Mouse (Mus musculus) cerebellum, postnatal 4 days (tissue): ENCODE measurements at regions not wholly inside any gene's neighbourhood (a gene's known extent, or its start where the extent isn't known, plus 50 kb on each side); places are given as distances from the start of the nearest gene placed in this dataset.

Experiments used
- DNase-seq, 2 experiments: peaks; one replicate each; pipeline ENCODE4 v3.0.0; 2022; ENCODE audit warnings: low spot score in 2 of 2, mixed read lengths in 1 of 2

- no peak for DNase-seq
Measured at GRCm38 (mm10) chr8:84336376-84336775, 51.9 kb upstream of the Cacna1a start.

GRCm38 (mm10) chr8:84334333-84334732, 53.9 kb upstream of the Cacna1a start:
- DNase-seq, result peak in 1 of 2 experiments; percentile 63

DNA sequence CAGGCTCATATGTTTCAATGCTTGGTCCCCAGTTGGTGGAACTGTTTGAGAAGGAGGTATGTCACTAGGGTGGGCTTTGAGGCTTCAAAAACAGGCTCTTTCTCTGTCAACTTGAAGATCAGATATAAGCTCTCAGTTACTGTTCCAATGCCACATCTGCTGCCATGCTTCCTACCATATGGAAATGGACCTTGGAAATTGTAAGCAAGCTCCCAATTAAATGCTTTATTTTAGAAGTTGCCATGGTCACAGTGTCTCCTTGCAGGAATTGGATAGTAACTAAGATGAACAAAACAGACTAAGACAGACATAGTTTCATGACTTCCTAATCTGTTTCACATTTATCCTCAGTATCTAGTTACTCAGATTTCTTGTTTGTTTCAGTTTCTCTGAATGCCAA, 56.7 kb upstream of the Cacna1a start:
- DNase-seq, result no peak

DNA sequence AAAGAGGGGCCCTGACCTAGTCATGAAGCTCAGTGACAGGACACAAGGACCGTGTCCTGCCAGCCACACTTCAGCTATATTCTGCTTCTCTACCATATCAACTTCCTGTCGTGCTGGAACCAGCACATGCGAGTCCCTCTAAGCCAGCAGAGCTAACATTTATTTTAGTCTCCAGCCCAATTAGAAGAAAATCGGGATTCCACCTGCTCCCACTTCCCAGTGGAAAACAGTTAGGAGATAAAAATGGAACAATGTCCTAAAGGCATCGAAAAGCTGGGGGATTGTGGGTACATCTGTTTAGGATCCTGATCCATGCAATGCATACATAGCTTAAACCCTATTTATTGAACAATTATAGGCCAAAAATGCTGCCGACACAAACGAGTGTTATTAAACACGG, 58.7 kb upstream of the Cacna1a start:
- DNase-seq, result no peak

- no peak for DNase-seq
Measured at GRCm38 (mm10) chr8:84322761-84323160, 52.6 kb upstream of the Ccdc130 start.

DNA sequence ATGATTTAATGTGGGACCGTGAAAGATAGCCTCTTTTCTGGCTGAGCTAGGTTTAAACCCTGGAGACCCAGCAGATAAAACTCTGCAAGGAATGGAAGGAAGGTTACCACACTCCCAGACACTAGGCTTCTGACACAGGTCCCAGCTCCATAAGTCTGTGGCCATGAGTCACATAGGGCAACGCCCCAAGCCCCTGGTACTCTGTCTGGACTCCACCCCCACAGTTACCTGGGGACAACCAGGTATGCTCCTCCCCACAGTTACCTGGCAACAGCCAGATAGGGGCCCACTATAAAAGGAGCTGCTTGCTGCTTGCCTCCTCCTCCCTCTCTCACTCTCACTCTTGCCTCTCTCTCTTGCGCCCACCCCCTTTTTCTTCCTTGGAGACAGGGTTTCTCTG, 51.7 kb upstream of the Ccdc130 start:
- DNase-seq, result no peak
